Mouse (Mus musculus) heart, embryonic 15.5 days (tissue): ENCODE data around the gene Chst8. TPM values are rescaled to one million over a fixed set of nuclear protein-coding genes. Genes with fewer than 3 reads are reported as not detected.

ENCODE experiments used
- ATAC-seq: fragments of 200-750 bp; cut with Nextera tagmentation; replicated peaks from 2 replicates; pipeline ENCODE4 v1.8.0; 2017; ENCODE audit warnings: low read depth, moderate TSS enrichment; ENCODE audit not compliant: insufficient number of reproducible peaks, insufficient read depth, low FRiP score
- H3K27ac ChIP-seq: fragments of 300-500 bp; sonication (generic); 2 replicates; pipeline ENCODE4 v1.5.1; 2015; ENCODE audit warnings: mild to moderate bottlenecking, inconsistent platforms
- H3K27me3 ChIP-seq: fragments of 300-500 bp; sonication (generic); 2 replicates; pipeline ENCODE4 v1.6.1; 2015; ENCODE audit warnings: inconsistent platforms
- H3K36me3 ChIP-seq: fragments of 300-500 bp; sonication (generic); 2 replicates; pipeline ENCODE4 v1.6.1; 2015; ENCODE audit warnings: mild to moderate bottlenecking, inconsistent platforms
- H3K4me1 ChIP-seq: fragments of 300-500 bp; sonication (generic); replicated peaks from 2 replicates; pipeline ENCODE4 v1.6.1; 2015; ENCODE audit warnings: inconsistent platforms
- H3K4me2 ChIP-seq: fragments of 300-500 bp; sonication (generic); 2 replicates; pipeline ENCODE4 v1.6.1; 2015; ENCODE audit warnings: inconsistent platforms, mild to moderate bottlenecking, moderate library complexity
- H3K4me3 ChIP-seq: fragments of 300-500 bp; sonication (generic); 2 replicates; pipeline ENCODE4 v1.5.1; 2015; ENCODE audit warnings: mild to moderate bottlenecking, inconsistent platforms
- H3K9ac ChIP-seq: fragments of 300-500 bp; sonication (generic); 2 replicates; pipeline ENCODE4 v1.6.1; 2015; ENCODE audit warnings: mild to moderate bottlenecking, inconsistent platforms
- H3K9me3 ChIP-seq: fragments of 300-500 bp; sonication (generic); replicated peaks from 2 replicates; pipeline ENCODE4 v1.6.1; 2016; ENCODE audit warnings: inconsistent platforms
- WGBS: fragments of 180-500 bp; shearing (Covaris S2); methylation state at CpG from one replicate; pipeline ENCODE4 v1.1.7; 2015; ENCODE audit warnings: mixed read lengths; 5-methylcytosine and 5-hydroxymethylcytosine counted together
- polyA plus RNA-seq: library from polyadenylated mRNA; unstranded; fragments of >200 nt; fragmentation: Nextera tagmentation; extraction: Ambion mirVana; gene quantifications from 2 replicates; pipeline ENCODE4 v1.2.1, GENCODE M21; 2015

The Chst8 gene
- polyA plus RNA-seq, 1 experiment from 2014 or later: 0.44 TPM

GRCm38 (mm10) chr7:34703437-34703836 is 109.1 kb downstream of the Chst8 start:
- H3K27ac ChIP-seq: no peak overlapping the region
- H3K9me3 ChIP-seq: peaks cover 4% of the 10 kb centered on the region; the same call in 1 of the 2 replicates
- H3K4me2 ChIP-seq: no peak overlapping the region
- peaks cover 24% of the 10 kb centered on the region; the same call in 1 of the 2 replicates for H3K27me3 ChIP-seq
- no peak for ATAC-seq
- WGBS: 44% methylated on average over 4 of the region's 4 CpGs
- H3K9ac ChIP-seq: no peak overlapping the region
- H3K4me3 ChIP-seq: no peak overlapping the region
- H3K36me3 ChIP-seq: no peaks in the 10 kb centered on the region
- no peaks in the 10 kb centered on the region for H3K4me1 ChIP-seq

- H3K4me3 ChIP-seq: no peak overlapping the region
- peaks cover 4% of the 10 kb centered on the region; the same call in 1 of the 2 replicates for H3K9me3 ChIP-seq
- H3K27me3 ChIP-seq: peaks cover 24% of the 10 kb centered on the region; the same call in 1 of the 2 replicates
- no peak overlapping the region for H3K9ac ChIP-seq
- no peak overlapping the region for H3K27ac ChIP-seq
- 11% methylated on average over 11 of the region's 11 CpGs for WGBS
- no peaks in the 10 kb centered on the region for H3K36me3 ChIP-seq
- ATAC-seq: no peak
- H3K4me2 ChIP-seq: no peak overlapping the region
- H3K4me1 ChIP-seq: no peaks in the 10 kb centered on the region
These were observed 109.7 kb downstream of the Chst8 start for GRCm38 (mm10) chr7:34702718-34703351.

- Histone ChIP-seq H3K4me3 (no peak overlapping the region), H3K4me2 (no peak overlapping the region), H3K27ac (no peak overlapping the region), H3K9me3 (no peaks in the 10 kb centered on the region), H3K27me3 (peaks cover 30% of the 10 kb centered on the region), H3K36me3 (no peaks in the 10 kb centered on the region), H3K9ac (no peak overlapping the region), H3K4me1 (no peaks in the 10 kb centered on the region)
- ATAC-seq: no peak
- WGBS: 63% methylated on average over 3 of the region's 3 CpGs
These were observed 112.6 kb downstream of the Chst8 start for GRCm38 (mm10) chr7:34699888-34700287.

DNA sequence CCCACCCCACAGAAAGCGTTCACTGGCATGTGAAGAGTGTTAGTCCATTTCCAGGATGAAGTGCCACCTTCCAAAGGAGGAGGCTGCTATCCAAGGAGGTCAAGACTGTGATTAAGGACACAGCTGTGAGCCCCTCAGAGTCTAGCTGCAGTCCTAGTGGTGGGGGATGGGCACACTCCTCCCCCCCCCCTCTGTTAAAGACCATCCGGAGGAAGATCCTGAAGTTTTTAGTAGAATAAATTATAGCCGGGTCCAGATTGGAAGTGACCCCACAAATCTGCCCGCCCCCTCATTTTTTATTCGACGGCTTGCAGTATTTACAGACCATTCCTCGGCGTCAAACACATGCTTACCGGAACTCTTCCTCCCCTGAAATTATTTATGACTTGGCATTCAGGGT is 114.3 kb downstream of the Chst8 start:
- 76% methylated on average over 9 of the region's 9 CpGs for WGBS

DNA sequence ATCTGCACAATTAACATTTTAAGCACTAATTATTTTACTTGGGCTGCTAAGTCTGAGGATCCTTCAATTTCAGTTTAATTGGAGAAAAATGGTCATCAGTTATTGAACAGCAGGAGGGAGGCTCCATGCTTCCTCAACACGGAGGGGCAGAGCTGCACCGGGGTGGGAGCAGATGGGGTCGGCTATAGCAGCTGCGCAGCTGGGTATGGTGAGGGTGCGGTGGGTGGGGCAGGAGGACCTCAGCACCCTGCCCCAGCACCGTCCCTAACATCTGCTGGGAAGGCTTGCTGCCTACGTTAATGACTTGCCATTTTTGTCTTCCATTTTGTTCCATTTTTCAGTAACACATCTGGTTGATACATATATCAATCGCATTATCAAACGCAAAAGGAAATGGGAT is 116.4 kb downstream of the Chst8 start:
- no peak overlapping the region for H3K27ac ChIP-seq
- peaks cover 26% of the 10 kb centered on the region for H3K27me3 ChIP-seq
- H3K4me2 ChIP-seq: no peak overlapping the region
- H3K4me3 ChIP-seq: no peak overlapping the region
- 72% methylated on average over 9 of the region's 9 CpGs for WGBS
- no peaks in the 10 kb centered on the region for H3K36me3 ChIP-seq
- H3K9ac ChIP-seq: no peak overlapping the region
- no peak for ATAC-seq
- no peaks in the 10 kb centered on the region for H3K9me3 ChIP-seq
- H3K4me1 ChIP-seq: no peaks in the 10 kb centered on the region

More for the DNA sequence above, 114.3 kb downstream of the Chst8 start:
- Histone ChIP-seq H3K4me2 (no peak overlapping the region), H3K9ac (no peak overlapping the region), H3K9me3 (no peaks in the 10 kb centered on the region), H3K4me3 (no peak overlapping the region), H3K4me1 (no peaks in the 10 kb centered on the region), H3K27ac (no peak overlapping the region), H3K36me3 (no peaks in the 10 kb centered on the region), H3K27me3 (peaks cover 30% of the 10 kb centered on the region)
- ATAC-seq: no peak

DNA sequence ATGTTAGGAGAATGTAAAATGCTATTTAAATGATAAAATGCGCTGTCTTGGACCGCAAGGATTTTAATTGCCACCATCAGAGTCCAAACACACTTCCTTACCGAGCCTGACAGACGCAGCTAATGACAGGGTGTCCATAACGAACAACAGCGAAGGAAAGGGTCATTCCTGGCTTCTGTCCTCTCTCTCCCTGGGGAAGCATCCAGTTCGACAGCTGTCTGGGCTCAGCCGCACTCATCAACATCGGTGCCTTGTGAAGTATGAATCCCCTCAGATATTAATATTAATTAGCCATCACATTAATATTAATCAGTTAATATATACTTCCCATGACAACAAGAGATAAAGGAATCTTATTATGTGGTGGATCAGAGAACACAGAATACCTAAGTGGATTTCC is 117.6 kb downstream of the Chst8 start:
- 43% methylated on average over 9 of the region's 9 CpGs for WGBS
- Histone ChIP-seq H3K9me3 (no peaks in the 10 kb centered on the region), H3K27ac (no peak overlapping the region), H3K4me3 (no peak overlapping the region), H3K4me1 (no peaks in the 10 kb centered on the region), H3K4me2 (no peak overlapping the region), H3K36me3 (no peaks in the 10 kb centered on the region), H3K27me3 (peaks cover 22% of the 10 kb centered on the region), H3K9ac (no peak overlapping the region)
- ATAC-seq: no peak

- ATAC-seq: no peak
- H3K27ac ChIP-seq: no peak overlapping the region
- H3K4me1 ChIP-seq: 0 out of 2 replicates have a peak, but pooled peaks cover 3% of the 10 kb centered on the region
- H3K36me3 ChIP-seq: no peaks in the 10 kb centered on the region
- H3K27me3 ChIP-seq: peaks cover 16% of the 10 kb centered on the region
- WGBS: 93% methylated on average over 13 of the region's 13 CpGs
- no peak overlapping the region for H3K4me2 ChIP-seq
- no peak overlapping the region for H3K9ac ChIP-seq
- no peak overlapping the region for H3K4me3 ChIP-seq
- H3K9me3 ChIP-seq: no peaks in the 10 kb centered on the region
These were observed 118.6 kb downstream of the Chst8 start for GRCm38 (mm10) chr7:34693916-34694315.

- Histone ChIP-seq H3K9ac (no peak overlapping the region), H3K36me3 (no peaks in the 10 kb centered on the region), H3K4me3 (no peak overlapping the region), H3K4me2 (no peak overlapping the region), H3K27ac (no peak overlapping the region), H3K4me1 (0 out of 2 replicates have a peak, but pooled peaks cover 3% of the 10 kb centered on the region), H3K9me3 (no peaks in the 10 kb centered on the region), H3K27me3 (peaks cover 16% of the 10 kb centered on the region)
- 79% methylated on average over 4 of the region's 4 CpGs for whole genome bisulfite sequencing
- ATAC-seq: no peak
These were observed 119.4 kb downstream of the Chst8 start for GRCm38 (mm10) chr7:34693072-34693471.

- Histone ChIP-seq H3K27me3 (peaks cover 28% of the 10 kb centered on the region), H3K36me3 (no peaks in the 10 kb centered on the region), H3K27ac (no peak overlapping the region), H3K9ac (no peak overlapping the region), H3K4me1 (0 out of 2 replicates have a peak, but pooled peaks cover 3% of the 10 kb centered on the region), H3K4me2 (no peak overlapping the region), H3K9me3 (no peaks in the 10 kb centered on the region), H3K4me3 (no peak overlapping the region)
- 49% methylated on average over 13 of the region's 13 CpGs for WGBS
- no peak for ATAC-seq
These were observed 122.4 kb downstream of the Chst8 start for GRCm38 (mm10) chr7:34690111-34690510.

- peaks cover 28% of the 10 kb centered on the region for H3K27me3 ChIP-seq
- H3K4me3 ChIP-seq: no peak overlapping the region
- ATAC-seq: no peak
- 15% methylated on average over 6 of the region's 6 CpGs for WGBS
- no peaks in the 10 kb centered on the region for H3K36me3 ChIP-seq
- H3K4me1 ChIP-seq: 0 out of 2 replicates have a peak, but pooled peaks cover 3% of the 10 kb centered on the region
- no peak overlapping the region for H3K4me2 ChIP-seq
- no peak overlapping the region for H3K27ac ChIP-seq
- H3K9me3 ChIP-seq: no peaks in the 10 kb centered on the region
- no peak overlapping the region for H3K9ac ChIP-seq
These were observed 123.5 kb downstream of the Chst8 start for GRCm38 (mm10) chr7:34689028-34689427.

GRCm38 (mm10) chr7:34685801-34686200 is 126.7 kb downstream of the Chst8 start:
- peaks cover 46% of the 10 kb centered on the region for H3K27me3 ChIP-seq
- 49% methylated on average over 7 of the region's 7 CpGs for WGBS

GRCm38 (mm10) chr7:34685176-34685575 is 127.3 kb downstream of the Chst8 start:
- no peaks in the 10 kb centered on the region for H3K36me3 ChIP-seq
- WGBS: 53% methylated on average over 4 of the region's 4 CpGs
- no peak overlapping the region for H3K27ac ChIP-seq
- peaks cover 10% of the 10 kb centered on the region for H3K4me1 ChIP-seq
- no peak for ATAC-seq
- H3K27me3 ChIP-seq: peaks cover 50% of the 10 kb centered on the region
- H3K4me2 ChIP-seq: no peak overlapping the region
- H3K9ac ChIP-seq: no peak overlapping the region
- no peaks in the 10 kb centered on the region for H3K9me3 ChIP-seq
- no peak overlapping the region for H3K4me3 ChIP-seq

More at GRCm38 (mm10) chr7:34685801-34686200, 126.7 kb downstream of the Chst8 start:
- no peak overlapping the region for H3K27ac ChIP-seq
- no peaks in the 10 kb centered on the region for H3K36me3 ChIP-seq
- no peak for ATAC-seq
- H3K4me3 ChIP-seq: no peak overlapping the region
- peaks cover 6% of the 10 kb centered on the region for H3K4me1 ChIP-seq
- no peak overlapping the region for H3K4me2 ChIP-seq
- H3K9me3 ChIP-seq: no peaks in the 10 kb centered on the region
- no peak overlapping the region for H3K9ac ChIP-seq
